Mouse (Mus musculus): ENCODE results near the gene Dapp1.
A peak's percentile ranks its signal among the peaks of the same experiment; 100 is the strongest.
"Not testable (repeated sequence)": the region's sequence is repeated elsewhere in the genome, so short reads cannot be mapped to it uniquely, and the experiment has no call there.

Gene Dapp1

DNA sequence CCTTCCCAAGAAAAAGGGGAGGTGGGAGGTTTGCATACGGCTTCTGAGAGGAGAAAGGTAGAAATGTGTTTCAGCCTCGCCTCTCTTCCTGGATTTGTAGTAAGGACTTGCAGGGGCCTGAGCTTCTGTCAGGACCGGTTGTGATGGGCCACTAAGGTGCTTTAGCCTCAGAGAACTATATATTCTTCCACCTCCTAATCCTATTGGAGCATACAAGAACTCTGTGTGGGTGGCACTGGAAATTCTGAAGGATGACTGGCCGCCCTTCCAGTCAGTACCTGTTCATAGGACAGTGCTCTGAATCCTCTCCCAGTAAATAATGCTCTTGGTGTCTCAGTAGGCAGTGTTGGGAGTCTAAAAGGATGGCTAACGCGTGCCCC is 62.4 kb downstream of the Dapp1 start:
- DNase-seq (ENCODE audit: low spot score in 2 of 2) = peak; percentile 13 to 36

GRCm38 (mm10) chr3:137918172-137918931 is 63.0 kb downstream of the Dapp1 start, which contains the start of gene Lamtor3:
Gene Lamtor3 (plus strand): TSS chr3:137918506.
- DNase-seq (ENCODE audit: low spot score in 2 of 2) = peak; percentile 83 to 86

GRCm38 (mm10) chr3:137917694-137918171 is 63.6 kb downstream of the Dapp1 start:
- no peak for DNase-seq (ENCODE audit: low spot score in 2 of 2)

GRCm38 (mm10) chr3:137914567-137914966 is 66.8 kb downstream of the Dapp1 start:
- not testable (repeated sequence) for DNase-seq (ENCODE audit: low spot score in 2 of 2)

DNA sequence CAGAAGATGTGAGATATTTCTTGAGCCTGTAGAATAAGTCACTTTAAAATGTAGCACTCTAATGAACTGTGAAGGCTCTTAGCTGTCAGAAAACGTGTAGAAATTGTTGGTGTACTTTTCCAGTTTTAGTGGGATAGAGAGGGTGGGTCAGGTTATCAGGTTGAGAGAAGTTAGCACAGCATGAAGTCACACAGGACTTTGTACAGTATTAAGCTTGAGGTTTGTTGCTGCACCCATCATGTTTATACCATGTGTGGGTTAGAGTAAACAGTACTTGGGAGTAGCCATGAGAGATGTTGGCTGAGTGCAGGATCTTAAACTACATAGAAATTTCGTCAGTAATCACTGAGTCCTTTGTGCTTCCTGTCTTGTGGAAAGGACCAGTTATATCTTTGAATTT is 68.3 kb downstream of the Dapp1 start:
- no peak for DNase-seq (ENCODE audit: low spot score in 2 of 2)

- DNase-seq (ENCODE audit: low spot score in 2 of 2) = no peak
These were observed 81.2 kb downstream of the Dapp1 start for GRCm38 (mm10) chr3:137900149-137900548.

GRCm38 (mm10) chr3:137897685-137898084 is 83.7 kb downstream of the Dapp1 start:
- no peak for DNase-seq (ENCODE audit: low spot score in 2 of 2)

DNA sequence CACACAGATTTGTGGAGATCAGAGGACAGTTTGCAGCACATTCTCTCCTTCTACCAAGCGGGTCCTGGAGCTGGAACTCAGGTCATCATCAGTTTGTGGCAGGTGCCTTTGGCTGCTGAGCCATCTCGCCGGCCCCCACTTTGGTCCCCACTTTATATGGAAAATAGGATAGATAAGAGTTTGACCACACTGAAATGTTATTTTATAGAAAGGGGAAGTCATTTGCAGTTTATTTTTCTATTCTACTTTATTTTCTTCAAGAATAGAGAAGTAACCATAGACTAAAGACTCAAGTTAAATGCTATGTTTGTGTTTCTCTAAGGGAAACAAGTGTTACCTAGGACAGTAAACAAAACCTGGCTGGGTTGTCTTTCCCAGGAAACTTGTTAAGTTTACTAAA is 84.5 kb downstream of the Dapp1 start:
- DNase-seq (ENCODE audit: low spot score in 2 of 2) = no peak

GRCm38 (mm10) chr3:137896386-137896785 is 85.0 kb downstream of the Dapp1 start:
- DNase-seq (ENCODE audit: low spot score in 2 of 2) = no peak

GRCm38 (mm10) chr3:137895196-137895595 is 86.1 kb downstream of the Dapp1 start:
- DNase-seq (ENCODE audit: low spot score in 2 of 2) = no peak

DNA sequence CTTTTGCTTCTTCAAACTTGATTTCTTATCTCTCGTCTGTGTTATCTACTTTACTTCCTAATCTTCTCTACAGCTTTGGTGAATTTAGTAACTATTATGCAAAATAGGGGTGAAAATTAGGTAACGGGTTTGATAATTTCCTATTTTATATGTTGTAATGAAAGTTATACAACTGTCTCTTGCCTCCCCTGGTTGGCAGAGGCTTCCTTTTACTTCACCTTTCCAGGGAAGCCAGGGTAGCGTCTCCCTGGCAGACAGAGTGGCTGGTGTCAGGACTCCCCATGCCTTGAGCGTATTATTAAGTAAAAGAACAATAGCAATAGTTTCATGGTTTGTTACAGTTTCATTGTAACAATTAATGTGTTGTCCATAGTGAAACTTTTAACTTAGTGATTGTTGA is 87.6 kb downstream of the Dapp1 start:
- no peak for DNase-seq (ENCODE audit: low spot score in 2 of 2)

DNA sequence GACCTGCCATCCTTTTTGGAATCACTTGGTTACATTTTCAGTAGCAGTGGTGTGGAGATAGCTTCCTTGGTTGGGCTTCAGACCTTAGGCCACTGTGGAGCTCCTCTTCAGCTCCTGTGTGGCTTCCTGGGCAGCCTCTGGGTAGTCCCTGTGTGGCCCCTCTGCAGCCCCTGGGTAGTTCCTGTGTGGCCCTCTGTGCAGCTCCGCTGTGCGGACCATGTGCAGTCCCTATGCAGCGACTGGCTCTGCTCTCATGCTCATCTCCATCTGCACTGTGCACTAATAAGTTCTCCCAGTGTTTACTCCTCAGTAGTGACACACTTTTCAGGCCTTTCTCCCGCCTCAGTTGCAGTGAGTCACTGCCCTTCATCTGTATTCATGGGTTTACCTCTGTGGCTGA is 89.2 kb downstream of the Dapp1 start:
- DNase-seq (ENCODE audit: low spot score in 2 of 2) = no peak

DNA sequence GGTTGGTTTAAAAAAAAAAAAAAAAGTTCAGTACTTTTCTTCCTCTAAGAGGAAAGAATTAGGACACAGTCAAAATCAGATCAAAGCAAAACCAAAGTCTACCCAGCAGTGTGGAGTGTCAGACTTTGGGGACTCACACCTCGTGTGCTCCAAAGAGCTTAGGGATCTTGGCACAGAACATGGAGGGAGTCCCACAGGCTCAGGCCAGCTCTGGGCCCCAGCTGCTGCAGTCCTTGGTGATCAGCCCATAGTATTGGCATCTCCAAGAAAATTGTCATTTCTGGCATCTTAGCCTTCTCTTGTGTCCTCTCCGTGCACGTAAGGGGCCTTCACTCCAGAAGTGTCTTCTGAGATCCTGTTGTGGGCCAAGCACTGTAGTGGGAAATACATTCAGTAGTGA is 90.3 kb downstream of the Dapp1 start:
- no peak for DNase-seq (ENCODE audit: low spot score in 2 of 2)

- no peak for DNase-seq (ENCODE audit: low spot score in 2 of 2)
These were observed 93.4 kb downstream of the Dapp1 start for GRCm38 (mm10) chr3:137887961-137888360.

DNA sequence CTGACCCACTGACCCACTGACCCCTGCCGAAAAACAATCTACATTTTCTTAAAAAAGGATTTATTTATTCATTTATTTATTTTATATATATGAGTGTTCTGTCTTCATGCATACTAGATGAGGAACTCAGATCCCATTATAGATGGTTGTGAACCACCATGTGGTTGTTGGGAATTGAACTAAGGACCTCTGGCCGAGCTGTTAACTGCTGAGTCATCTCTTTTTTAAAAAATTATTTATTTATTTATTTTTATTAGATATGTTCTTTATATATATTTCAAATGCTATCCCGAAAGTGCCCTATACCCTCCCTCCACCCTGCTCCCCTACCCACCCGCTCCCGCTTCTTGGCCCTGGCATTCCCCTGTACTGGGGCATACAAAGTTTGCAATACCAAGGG is 100.3 kb downstream of the Dapp1 start:
- DNase-seq (ENCODE audit: low spot score in 2 of 2) = no peak
